16 mouse cellular contexts compared by ENCODE assay signal in the genomic region with DNA sequence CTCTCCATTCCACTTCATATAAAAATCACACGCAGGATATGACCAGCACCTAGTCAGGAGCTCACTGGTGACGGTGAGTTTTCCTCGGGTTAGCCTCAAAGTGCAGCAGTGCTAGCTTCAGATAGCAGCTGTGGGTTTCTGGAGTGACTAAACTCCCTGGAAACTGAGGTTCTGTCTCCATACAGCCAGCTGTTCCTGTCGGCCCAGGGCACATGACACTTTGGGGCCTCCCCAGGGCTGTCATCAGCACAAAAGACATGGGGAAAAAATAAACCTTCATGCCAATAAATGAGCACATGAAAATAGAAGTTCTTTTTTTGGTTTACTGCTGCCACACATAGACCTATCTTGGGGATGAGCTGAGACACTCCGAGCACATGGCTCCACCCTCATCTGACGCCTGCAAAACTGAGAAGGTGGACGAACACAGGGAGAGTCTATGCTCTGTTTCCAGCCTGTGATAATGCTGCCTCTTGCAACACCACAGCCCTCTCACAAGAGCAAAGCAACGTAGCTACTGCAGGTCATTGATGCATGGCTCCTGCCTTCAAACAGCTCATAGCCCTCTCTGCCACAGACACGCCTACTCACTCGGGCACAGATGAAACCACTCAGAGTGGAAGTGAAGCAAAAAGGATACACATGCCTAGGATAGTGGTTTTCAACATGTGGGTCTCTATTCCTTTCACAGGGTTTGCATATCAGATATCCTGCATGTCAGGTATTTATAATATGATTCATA. TPM values are rescaled to one million over a fixed set of nuclear protein-coding genes. Genes with fewer than 3 reads are reported as not detected.
DNase-seq lines count a peak whose midpoint lies in the region; TF ChIP-seq lines count a peak whose summit lies in the region.
"Had no signal": no experiment of that assay in that cellular context is flagged by ENCODE, and none has a peak within 500 bp of the region (broad histone marks: within the 10 kb centered on the region; RNA-seq: fewer than 3 reads in every experiment).

No protein-coding gene starts in this region.

- 65% methylated on average over 10 of the region's 10 CpGs for WGBS in heart, embryonic 10.5 days

- no peaks in the 10 kb centered on the region for H3K9me3 ChIP-seq in heart, embryonic 10.5 days
- H3K9me3 ChIP-seq: embryonic facial prominence, embryonic 15.5 days; limb, embryonic 12.5 days; midbrain, embryonic 12.5 days had no signal

- no peaks in the 10 kb centered on the region for H3K27me3 ChIP-seq in heart, embryonic 10.5 days (ENCODE audit: insufficient read depth, poor library complexity, severe bottlenecking)
- H3K27me3 ChIP-seq in myocyte (ENCODE audit: control insufficient read depth, insufficient read depth, insufficient read length): no peaks in the 10 kb centered on the region
- H3K27me3 ChIP-seq: embryonic facial prominence, embryonic 15.5 days; limb, embryonic 12.5 days had no signal

- no peak overlapping the region for H3K27ac ChIP-seq in heart, embryonic 10.5 days
- H3K27ac ChIP-seq: embryonic facial prominence, embryonic 15.5 days; limb, embryonic 12.5 days; midbrain, embryonic 12.5 days had no signal

- H3K4me3 ChIP-seq in heart, embryonic 10.5 days: no peak overlapping the region
- H3K4me3 ChIP-seq in myocyte: no peak overlapping the region
- H3K4me3 ChIP-seq: embryonic facial prominence, embryonic 15.5 days; limb, embryonic 12.5 days; midbrain, embryonic 12.5 days had no signal

- no peak overlapping the region for H3ac ChIP-seq in myocyte (ENCODE audit: control insufficient read depth, insufficient read length)

- intact Hi-C loops in heart, postnatal 10 days (cut with DNase I): no loop called here
- intact Hi-C loops in left cerebral cortex, postnatal 25 days (cut with DNase I): loop anchor here (2.0 kb wide), 1 partner anchor 50 kb away; no protein-coding TSS in a partner anchor

- H3K36me3 ChIP-seq in heart, embryonic 10.5 days: no peaks in the 10 kb centered on the region
- H3K36me3 ChIP-seq in myocyte (ENCODE audit: control insufficient read depth, insufficient read depth): no peaks in the 10 kb centered on the region
- H3K36me3 ChIP-seq: embryonic facial prominence, embryonic 15.5 days; limb, embryonic 12.5 days; midbrain, embryonic 12.5 days had no signal

- no peaks in the 10 kb centered on the region for H3K79me2 ChIP-seq in myocyte (ENCODE audit: control insufficient read depth, insufficient read depth)

- 0 out of 2 replicates have a peak, but pooled peaks cover 3% of the 10 kb centered on the region for H3K4me1 ChIP-seq in heart, embryonic 10.5 days
- H3K4me1 ChIP-seq: embryonic facial prominence, embryonic 15.5 days; midbrain, embryonic 12.5 days had no signal

- peak overlapping the region; percentile 62 for H3K4me2 ChIP-seq in myocyte (ENCODE audit: low read depth)
- H3K4me2 ChIP-seq: embryonic facial prominence, embryonic 15.5 days; limb, embryonic 12.5 days; midbrain, embryonic 12.5 days had no signal

- TF ChIP-seq POLR2A in myocyte (IDR thresholded peaks at IDR 0.05; ENCODE audit: insufficient read length, low read depth): no peak

- DNase-seq in heart, embryonic 10.5 days (ENCODE audit: low spot score): peak; percentile 52
- DNase-seq in heart, postnatal 10 days: no peak
- DNase-seq in left cerebral cortex, postnatal 25 days (ENCODE audit: low spot score in 2 of 2): peak; percentile 37 to 72
- DNase-seq in left cerebral cortex, adult 8-10 months (ENCODE audit: low spot score in 2 of 2): no peak
- DNase-seq in NIH3T3 (ENCODE audit: low read depth): peak; percentile 18
- no peak for DNase-seq in thymus, postnatal 14 days
- no peak for DNase-seq in cerebellum, postnatal 10 days
- DNase-seq: adrenal gland, adult 2 months; cerebellum, adult 9-11 months; heart, postnatal 14 days; liver, postnatal 0 days; thymus, postnatal 25 days had no signal

TF ChIP-seq in myocyte, 11 proteins besides CTCF, POLR2A, EP300 and RAD21:
- TF ChIP-seq SRF (IDR thresholded peaks at IDR 0.05; ENCODE audit: control insufficient read depth, insufficient read length, low read depth) (no peak), TCF12 (IDR thresholded peaks at IDR 0.05; ENCODE audit: insufficient read depth, poor library complexity, severe bottlenecking) (peak; percentile 50), USF1 (IDR thresholded peaks at IDR 0.05; ENCODE audit: low read depth) (peak; percentile 72), REST (IDR thresholded peaks at IDR 0.05; ENCODE audit: insufficient read depth, insufficient read length) (no peak), TCF3 (IDR thresholded peaks at IDR 0.05; ENCODE audit: insufficient read length, low read depth) (peak; percentile 34), MYOG (IDR thresholded peaks at IDR 0.05; ENCODE audit: control insufficient read depth in 1 of 3, insufficient read depth in 1 of 3, insufficient read length in 2 of 3, low read depth in 2 of 3) (peak; percentile 18 to 91 (median 87)), MYOD1 (IDR thresholded peaks at IDR 0.05; ENCODE audit: control insufficient read depth in 1 of 3, insufficient read length in 2 of 3, low read depth in 2 of 3) (peak; percentile 78 to 92 (median 86)), MAX (IDR thresholded peaks at IDR 0.05; ENCODE audit: low read depth) (no peak)

RNA-seq across cellular contexts. Expression of a gene that starts 23.6 kb away (rescaled TPM):
- polyA plus RNA-seq in heart, embryonic 10.5 days (2016; fragmentation: Nextera tagmentation; extraction: Ambion mirVana): 4.9 and 9.7 TPM in 2 replicates
- total RNA-seq in heart, postnatal 10 days (2021): 1 to 10 TPM; 8.4 to 8.5 TPM
- total RNA-seq in left cerebral cortex, postnatal 25 days (2021): 1 to 10 TPM; 7.2 to 7.7 TPM
- 10 to 100 TPM in 1 of 4 experiments, 1 to 10 TPM in 3; 5.8 to 10.6 (median 8.0) TPM for total RNA-seq in left cerebral cortex, adult 8-10 months (2022)
- polyA plus RNA-seq in myocyte (2012; fragmentation: generic; extraction: Trizol): 13.3 TPM

RNA-seq across cellular contexts. Expression of a gene that starts 43.0 kb away (rescaled TPM):
- polyA plus RNA-seq in heart, embryonic 10.5 days (2016; fragmentation: Nextera tagmentation; extraction: Ambion mirVana): 17.2 and 20.0 TPM in 2 replicates
- 10 to 100 TPM; 10.8 to 11.5 TPM for total RNA-seq in heart, postnatal 10 days (2021)
- 10 to 100 TPM; 39.3 to 42.8 TPM for total RNA-seq in left cerebral cortex, postnatal 25 days (2021)
- 10 to 100 TPM; 44.8 to 48.3 (median 45.6) TPM for total RNA-seq in left cerebral cortex, adult 8-10 months (2022)
- 8.8 TPM for polyA plus RNA-seq in myocyte (2012; fragmentation: generic; extraction: Trizol)

Comparison
In these comparisons a context has a peak if more than half of its experiments do, and no peak if none do; other contexts are left out.
1. DNase-seq: peak in heart, embryonic 10.5 days (single experiment), left cerebral cortex, postnatal 25 days (2 of 2) and NIH3T3 (single experiment); none in heart, postnatal 10 days (0 of 2), left cerebral cortex, adult 8-10 months (0 of 2), thymus, postnatal 14 days (single experiment) and cerebellum, postnatal 10 days (0 of 2).